Mouse (Mus musculus) stomach, embryonic 15.5 days (tissue): ENCODE results near the gene Nfia. TPM values are rescaled to one million over a fixed set of nuclear protein-coding genes. Genes with fewer than 3 reads are reported as not detected.

Source experiments
- ATAC-seq: fragments of 200-750 bp; cut with Nextera tagmentation; 2 replicates; pipeline ENCODE4 v1.8.0; 2017; ENCODE audit warnings: low read depth, moderate number of reproducible peaks, moderate TSS enrichment; ENCODE audit not compliant: insufficient read depth, low FRiP score
- H3K27ac ChIP-seq: fragments of 300-500 bp; sonication (generic); 2 replicates; pipeline ENCODE4 v1.5.1; 2015; ENCODE audit warnings: mild to moderate bottlenecking, inconsistent platforms
- H3K27me3 ChIP-seq: fragments of 300-500 bp; sonication (generic); replicated peaks from 2 replicates; pipeline ENCODE4 v1.6.1; 2015; ENCODE audit warnings: inconsistent platforms
- H3K36me3 ChIP-seq: fragments of 300-500 bp; sonication (generic); 2 replicates; pipeline ENCODE4 v1.6.1; 2015; ENCODE audit warnings: inconsistent platforms
- H3K4me1 ChIP-seq: fragments of 300-500 bp; sonication (generic); 2 replicates; pipeline ENCODE4 v1.6.1; 2015; ENCODE audit warnings: inconsistent platforms
- H3K4me2 ChIP-seq: fragments of 300-500 bp; sonication (generic); 2 replicates; pipeline ENCODE4 v1.6.1; 2015; ENCODE audit warnings: mild to moderate bottlenecking, inconsistent platforms
- H3K4me3 ChIP-seq: fragments of 300-500 bp; sonication (generic); replicated peaks from 2 replicates; pipeline ENCODE4 v1.5.1; 2015; ENCODE audit warnings: inconsistent platforms
- H3K9ac ChIP-seq: fragments of 300-500 bp; sonication (generic); 2 replicates; pipeline ENCODE4 v1.6.1; 2015; ENCODE audit warnings: inconsistent platforms
- H3K9me3 ChIP-seq: fragments of 300-500 bp; sonication (generic); 2 replicates; pipeline ENCODE4 v1.6.1; 2016; ENCODE audit warnings: inconsistent platforms
- WGBS: fragments of 180-500 bp; shearing (Covaris S2); methylation state at CpG from one replicate; pipeline ENCODE4 v1.1.7; 2015; 5-methylcytosine and 5-hydroxymethylcytosine counted together
- polyA plus RNA-seq: library from polyadenylated mRNA; unstranded; fragments of >200 nt; fragmentation: Nextera tagmentation; extraction: Ambion mirVana; gene quantifications from 2 replicates; pipeline ENCODE4 v1.2.1, GENCODE M21; 2015

Gene Nfia
- polyA plus RNA-seq, 1 experiment from 2014 or later: 45.5 TPM

DNA sequence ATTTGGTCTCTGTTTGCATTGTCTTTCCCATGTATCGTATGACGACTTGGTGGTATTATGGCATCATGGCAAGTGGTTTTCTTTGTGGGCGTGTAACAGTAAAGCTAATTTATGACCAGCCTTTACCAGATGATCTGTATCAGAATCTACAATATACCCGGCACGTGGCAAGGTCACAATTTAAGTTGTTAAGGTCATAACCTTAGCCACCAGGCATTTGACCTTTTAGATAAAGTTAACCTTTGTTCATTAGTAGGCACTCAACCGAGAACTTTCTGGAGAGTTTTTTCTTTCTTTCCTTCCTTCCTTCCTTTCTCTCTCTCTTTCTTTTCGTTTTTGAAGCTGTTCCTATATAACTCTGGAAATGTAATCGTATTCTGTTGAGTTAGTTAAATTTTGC is 14.0 kb downstream of the Nfia start:
- Histone ChIP-seq H3K9ac (no peak overlapping the region), H3K4me2 (no peak overlapping the region), H3K4me3 (no peak overlapping the region), H3K27ac (no peak overlapping the region), H3K4me1 (0 out of 2 replicates have a peak, but pooled peaks cover 4% of the 10 kb centered on the region), H3K9me3 (no peaks in the 10 kb centered on the region), H3K27me3 (no peaks in the 10 kb centered on the region), H3K36me3 (peaks cover 13% of the 10 kb centered on the region; the same call in 1 of the 2 replicates)
- ATAC-seq: no peak
- WGBS: 59% methylated on average over 8 of the region's 8 CpGs

DNA sequence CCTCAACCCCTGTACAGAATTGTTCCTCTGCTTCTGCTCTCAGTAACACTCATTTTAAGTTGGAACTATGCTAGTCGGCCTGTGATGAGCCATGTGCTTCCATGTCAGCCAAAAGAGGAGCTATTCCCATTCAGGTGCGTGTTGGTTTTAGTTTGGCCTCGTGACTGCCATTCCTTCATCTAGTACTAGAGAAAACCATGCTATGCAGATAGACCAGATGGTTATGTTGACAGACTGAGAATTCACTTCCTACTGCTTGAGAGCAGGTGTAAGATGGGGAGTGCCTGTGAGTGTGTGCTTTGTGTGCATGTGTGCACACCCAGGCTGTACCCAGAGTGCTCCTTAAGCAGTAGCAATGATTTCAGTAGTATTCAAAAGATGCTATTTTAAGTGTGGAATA is 15.0 kb downstream of the Nfia start:
- Histone ChIP-seq H3K36me3 (peaks cover 13% of the 10 kb centered on the region; the same call in 1 of the 2 replicates), H3K9me3 (no peaks in the 10 kb centered on the region), H3K4me3 (no peak overlapping the region), H3K9ac (no peak overlapping the region), H3K4me2 (no peak overlapping the region), H3K4me1 (0 out of 2 replicates have a peak, but pooled peaks cover 4% of the 10 kb centered on the region), H3K27ac (no peak overlapping the region), H3K27me3 (no peaks in the 10 kb centered on the region)
- ATAC-seq: no peak
- 70% methylated on average over 3 of the region's 3 CpGs for WGBS

DNA sequence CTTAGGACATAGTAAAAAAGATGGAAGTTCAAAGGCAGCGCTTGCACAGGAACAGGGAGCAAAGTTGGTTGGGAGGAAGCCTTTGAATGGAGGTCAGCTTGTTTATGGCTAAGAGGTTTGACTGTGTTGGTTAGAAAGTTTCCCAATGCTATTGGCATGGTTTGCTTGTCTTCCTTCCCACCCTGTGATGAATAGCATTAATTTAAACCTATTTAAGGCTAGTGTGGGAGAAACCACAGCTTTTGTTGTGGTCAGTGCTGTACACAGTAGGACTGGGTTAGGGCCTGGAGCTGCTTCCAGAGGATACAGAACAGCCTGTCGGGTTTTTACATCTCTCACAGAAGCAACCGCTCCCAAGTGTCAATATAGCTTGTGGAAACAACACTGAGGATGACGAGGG is 16.0 kb downstream of the Nfia start:
- no peak for ATAC-seq
- H3K4me1 ChIP-seq: 0 out of 2 replicates have a peak, but pooled peaks cover 4% of the 10 kb centered on the region
- no peak overlapping the region for H3K4me2 ChIP-seq
- no peaks in the 10 kb centered on the region for H3K9me3 ChIP-seq
- H3K9ac ChIP-seq: no peak overlapping the region
- H3K27ac ChIP-seq: no peak overlapping the region
- peaks cover 4% of the 10 kb centered on the region; the same call in 1 of the 2 replicates for H3K36me3 ChIP-seq
- WGBS: 69% methylated on average over 4 of the region's 4 CpGs
- H3K27me3 ChIP-seq: no peaks in the 10 kb centered on the region
- no peak overlapping the region for H3K4me3 ChIP-seq

DNA sequence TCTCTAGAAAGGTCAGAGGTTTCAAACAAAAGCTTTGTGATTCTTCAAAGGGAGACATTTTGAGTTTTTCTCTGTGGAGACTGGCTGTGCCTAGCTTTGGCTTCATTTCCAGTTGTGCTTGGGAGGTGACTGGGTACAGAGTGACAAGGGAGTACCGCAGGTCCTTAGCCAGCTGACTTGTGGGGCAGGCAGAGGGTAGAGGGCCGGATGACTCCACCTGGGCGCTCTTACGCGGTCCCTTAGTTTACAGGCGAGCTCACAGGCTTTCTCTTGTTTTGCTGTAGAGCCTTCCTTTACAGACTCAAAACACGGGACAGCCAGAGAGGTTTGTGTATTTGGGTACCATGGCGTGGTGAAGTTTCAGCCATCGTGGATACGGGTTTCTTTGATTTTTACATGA is 21.4 kb downstream of the Nfia start:
- 88% methylated on average over 10 of the region's 10 CpGs for WGBS
- H3K27me3 ChIP-seq: no peaks in the 10 kb centered on the region
- no peaks in the 10 kb centered on the region for H3K36me3 ChIP-seq
- H3K4me2 ChIP-seq: no peak overlapping the region
- peaks cover 2% of the 10 kb centered on the region; the same call in 1 of the 2 replicates for H3K4me1 ChIP-seq
- H3K9ac ChIP-seq: no peak overlapping the region
- no peak for ATAC-seq
- no peaks in the 10 kb centered on the region for H3K9me3 ChIP-seq
- no peak overlapping the region for H3K4me3 ChIP-seq
- no peak overlapping the region for H3K27ac ChIP-seq

DNA sequence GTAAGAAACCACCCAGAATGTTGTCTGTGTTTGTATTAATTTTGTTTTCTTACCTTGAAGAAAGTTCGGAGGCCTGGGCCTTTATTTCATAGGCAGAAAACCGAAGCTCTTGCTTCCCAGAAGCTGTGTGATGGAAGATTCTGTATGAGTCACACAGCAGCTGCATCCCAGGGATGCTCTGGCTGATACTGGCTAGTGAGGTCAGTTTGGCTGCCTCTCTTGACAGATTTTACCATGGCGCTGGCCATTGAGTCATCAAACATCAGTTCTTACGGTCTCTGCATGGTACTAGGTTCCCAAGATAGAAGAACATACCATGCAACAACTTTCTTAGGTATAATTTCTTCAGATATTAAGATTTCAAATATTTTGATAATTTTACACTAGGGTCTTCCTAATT is 22.3 kb downstream of the Nfia start:
- H3K4me1 ChIP-seq: peaks cover 2% of the 10 kb centered on the region; the same call in 1 of the 2 replicates
- H3K4me3 ChIP-seq: no peak overlapping the region
- H3K36me3 ChIP-seq: no peaks in the 10 kb centered on the region
- WGBS: 83% methylated on average over 4 of the region's 4 CpGs
- H3K9ac ChIP-seq: no peak overlapping the region
- H3K9me3 ChIP-seq: no peaks in the 10 kb centered on the region
- H3K27ac ChIP-seq: no peak overlapping the region
- no peak for ATAC-seq
- H3K27me3 ChIP-seq: no peaks in the 10 kb centered on the region
- no peak overlapping the region for H3K4me2 ChIP-seq

DNA sequence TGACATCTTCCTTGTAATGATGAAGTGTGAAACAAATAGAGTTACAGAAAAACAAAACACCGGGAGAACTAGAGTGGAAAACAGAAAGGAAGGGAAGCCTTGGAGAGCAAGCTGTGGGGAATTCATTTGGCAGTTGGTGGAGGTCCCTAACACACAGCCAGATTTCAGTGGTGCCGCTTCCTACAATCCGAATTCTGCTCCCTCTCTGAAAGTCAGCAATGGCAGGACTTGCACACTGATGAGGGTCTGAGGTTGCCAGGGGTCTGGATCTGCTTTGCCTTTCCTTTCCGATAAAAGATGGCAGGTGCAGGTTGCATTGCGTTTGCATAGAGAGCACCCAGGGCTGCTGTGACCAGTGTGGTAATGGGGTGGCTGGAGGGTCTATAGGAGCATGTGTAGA is 23.4 kb downstream of the Nfia start:
- Histone ChIP-seq H3K9me3 (no peaks in the 10 kb centered on the region), H3K27ac (no peak overlapping the region), H3K4me1 (peaks cover 2% of the 10 kb centered on the region; the same call in 1 of the 2 replicates), H3K4me2 (no peak overlapping the region), H3K27me3 (no peaks in the 10 kb centered on the region), H3K36me3 (no peaks in the 10 kb centered on the region), H3K4me3 (no peak overlapping the region), H3K9ac (no peak overlapping the region)
- ATAC-seq: no peak
- whole genome bisulfite sequencing: 83% methylated on average over 5 of the region's 5 CpGs

DNA sequence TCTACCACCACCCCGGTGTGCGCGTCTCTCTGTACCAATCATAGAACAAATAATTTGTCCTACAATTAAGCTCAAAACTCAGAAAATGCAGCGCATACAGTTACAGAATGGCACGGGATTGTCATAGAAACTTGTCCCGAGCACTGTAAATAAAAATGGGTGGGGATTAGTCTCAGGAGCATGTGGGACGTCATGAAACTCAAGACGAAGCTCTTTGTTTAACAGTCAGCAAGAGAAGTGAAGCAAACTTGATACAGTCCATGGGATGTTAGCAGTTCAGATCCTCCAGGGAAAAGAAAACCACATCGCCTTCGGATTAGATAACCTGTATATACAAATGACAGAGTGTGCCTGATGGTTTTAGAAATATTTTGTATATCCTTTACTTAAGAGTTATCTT is 24.0 kb downstream of the Nfia start:
- Histone ChIP-seq H3K27ac (no peak overlapping the region), H3K4me2 (no peak overlapping the region), H3K4me3 (no peak overlapping the region), H3K9ac (no peak overlapping the region), H3K27me3 (no peaks in the 10 kb centered on the region), H3K4me1 (peaks cover 2% of the 10 kb centered on the region; the same call in 1 of the 2 replicates), H3K9me3 (no peaks in the 10 kb centered on the region), H3K36me3 (no peaks in the 10 kb centered on the region; the same call in 1 of the 2 replicates)
- WGBS: 70% methylated on average over 10 of the region's 10 CpGs
- ATAC-seq: no peak

DNA sequence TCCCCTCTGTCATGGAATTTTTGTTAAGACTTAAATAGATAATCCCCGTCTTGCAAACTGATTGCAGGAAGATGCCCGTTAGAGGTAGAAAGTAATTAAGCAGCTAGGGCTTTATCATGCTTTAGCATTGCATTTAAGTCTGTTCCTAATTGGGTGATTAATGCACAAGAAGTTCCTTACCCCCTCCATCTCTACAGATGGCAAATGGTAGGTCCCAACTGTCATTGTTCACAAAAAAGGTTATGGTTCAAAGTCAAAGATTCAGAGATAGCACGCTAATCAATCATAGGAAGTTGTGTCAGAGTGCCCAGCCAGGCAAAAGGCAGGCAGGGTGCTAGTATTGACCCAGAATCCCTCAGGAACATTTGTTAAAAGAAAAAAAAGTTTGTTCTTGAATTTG is 31.3 kb downstream of the Nfia start:
- H3K4me2 ChIP-seq: no peak overlapping the region
- H3K9me3 ChIP-seq: no peaks in the 10 kb centered on the region
- no peak overlapping the region for H3K9ac ChIP-seq
- H3K4me1 ChIP-seq: no peaks in the 10 kb centered on the region
- peaks cover 7% of the 10 kb centered on the region; the same call in 1 of the 2 replicates for H3K36me3 ChIP-seq
- no peak overlapping the region for H3K27ac ChIP-seq
- no peak for ATAC-seq
- H3K4me3 ChIP-seq: no peak overlapping the region
- no peaks in the 10 kb centered on the region for H3K27me3 ChIP-seq
- 74% methylated on average over 3 of the region's 3 CpGs for WGBS

DNA sequence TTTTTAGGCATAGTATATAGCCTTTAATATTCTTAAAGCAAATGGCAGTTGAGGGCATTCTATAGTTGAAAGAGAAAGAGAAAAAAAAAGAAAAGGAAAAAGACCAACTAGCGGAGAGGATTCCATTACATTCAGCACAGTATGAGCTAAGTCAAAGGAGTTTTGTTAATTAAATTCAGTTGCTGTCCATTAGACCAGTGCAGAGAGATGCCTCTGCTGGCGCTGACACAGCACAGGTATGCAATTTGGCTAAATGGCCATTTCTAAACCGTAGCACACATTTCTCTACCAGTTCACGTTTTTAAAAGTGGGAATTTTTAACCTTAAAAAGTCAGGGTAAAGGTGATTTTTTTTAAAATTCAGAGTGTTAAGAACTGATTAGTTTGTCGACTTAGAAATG is 32.1 kb downstream of the Nfia start:
- no peak overlapping the region for H3K9ac ChIP-seq
- H3K4me2 ChIP-seq: no peak overlapping the region
- ATAC-seq: no peak
- no peaks in the 10 kb centered on the region for H3K9me3 ChIP-seq
- H3K4me1 ChIP-seq: peaks cover 5% of the 10 kb centered on the region; the same call in 1 of the 2 replicates
- H3K27ac ChIP-seq: no peak overlapping the region
- WGBS: 78% methylated on average over 5 of the region's 5 CpGs
- peaks cover 7% of the 10 kb centered on the region; the same call in 1 of the 2 replicates for H3K36me3 ChIP-seq
- H3K27me3 ChIP-seq: no peaks in the 10 kb centered on the region
- H3K4me3 ChIP-seq: no peak overlapping the region

DNA sequence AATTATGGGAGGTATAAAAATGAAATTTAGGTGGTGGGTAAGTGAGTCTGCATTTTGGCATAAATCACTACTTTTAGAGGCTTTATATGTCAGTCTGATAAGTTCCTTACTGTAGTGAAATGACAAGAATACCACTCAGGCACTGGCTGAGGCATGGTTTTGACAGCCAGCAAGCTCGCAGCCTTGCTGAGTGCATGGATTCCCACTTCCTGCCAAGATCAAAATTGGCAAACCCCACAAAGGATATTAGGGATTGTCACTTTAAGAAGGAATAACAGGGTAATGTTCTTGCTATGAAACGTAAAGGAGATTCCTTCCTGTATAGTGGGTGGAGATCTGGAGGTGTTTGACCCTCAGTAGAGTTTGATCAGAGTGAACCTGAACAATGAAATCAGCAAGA is 32.7 kb downstream of the Nfia start:
- Histone ChIP-seq H3K27me3 (no peaks in the 10 kb centered on the region), H3K4me3 (no peak overlapping the region), H3K4me1 (peaks cover 6% of the 10 kb centered on the region; the same call in 1 of the 2 replicates), H3K9ac (no peak overlapping the region), H3K4me2 (no peak overlapping the region), H3K36me3 (peaks cover 7% of the 10 kb centered on the region; the same call in 1 of the 2 replicates), H3K9me3 (no peaks in the 10 kb centered on the region), H3K27ac (no peak overlapping the region)
- WGBS: 35% methylated on average over 2 of the region's 2 CpGs
- no peak for ATAC-seq

DNA sequence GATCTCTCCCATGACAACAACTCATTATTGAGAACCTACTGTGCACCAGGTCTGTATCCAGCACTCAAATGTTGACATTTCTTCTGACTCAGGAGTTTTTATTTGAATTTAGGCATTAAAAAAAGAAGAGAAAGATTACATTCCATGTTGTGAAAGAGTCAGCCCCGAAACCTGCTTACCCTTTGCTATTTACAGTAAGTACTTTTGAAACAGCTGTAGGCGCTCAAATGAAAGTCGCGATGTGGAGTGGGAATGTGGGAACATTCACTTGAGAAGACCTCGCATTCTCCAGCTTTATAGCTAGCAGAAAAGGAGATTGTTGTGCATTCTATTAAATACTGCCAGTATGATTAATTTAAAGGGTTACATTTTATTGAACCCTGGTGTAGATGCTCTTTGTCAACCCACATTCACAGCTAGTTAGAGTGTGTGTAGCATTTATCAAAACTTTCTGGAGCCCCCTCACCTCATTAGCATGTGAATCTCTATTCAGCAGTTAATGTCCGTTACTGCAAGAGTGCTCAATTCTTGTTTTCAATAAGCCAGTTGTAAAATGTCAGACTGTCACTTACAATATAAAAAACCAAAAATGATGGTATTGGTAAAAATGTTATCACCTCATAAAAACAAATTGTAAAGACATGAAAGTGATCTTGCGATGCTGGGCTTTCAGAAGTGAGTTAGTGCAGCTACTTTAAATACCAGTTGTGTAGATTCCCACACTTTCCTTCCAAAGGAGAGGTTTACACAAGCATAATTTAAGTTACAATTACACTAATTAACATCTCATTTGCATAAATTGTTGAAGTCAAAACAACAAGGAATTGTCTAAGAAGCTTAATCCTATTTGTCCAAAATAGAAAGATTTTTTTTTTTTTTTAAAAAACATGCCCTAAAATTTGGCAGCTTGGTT is 33.6 kb downstream of the Nfia start:
- 45% methylated on average over 7 of the region's 7 CpGs for WGBS

DNA sequence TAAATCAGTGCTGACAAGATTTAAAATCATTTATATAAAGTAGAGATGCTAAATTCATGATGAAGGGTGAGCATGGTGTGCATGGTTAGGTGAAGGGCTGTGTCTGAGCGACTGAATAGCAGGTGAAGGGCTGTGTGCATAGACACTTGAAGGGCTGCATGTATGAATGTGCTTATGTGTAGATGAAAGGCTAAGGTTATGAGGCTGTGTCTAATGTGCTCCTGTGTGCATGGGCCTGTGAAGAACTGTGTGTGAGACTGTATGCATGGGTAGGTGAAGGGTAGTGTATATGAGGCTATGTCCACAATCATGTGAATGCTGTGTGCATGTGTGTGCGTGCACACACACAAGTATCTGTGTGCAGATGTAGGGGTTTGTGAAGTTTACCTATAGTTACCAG is 34.4 kb downstream of the Nfia start:
- Histone ChIP-seq H3K4me3 (no peak overlapping the region), H3K9ac (no peak overlapping the region), H3K4me1 (peaks cover 6% of the 10 kb centered on the region; the same call in 1 of the 2 replicates), H3K4me2 (no peak overlapping the region), H3K27me3 (no peaks in the 10 kb centered on the region), H3K27ac (no peak overlapping the region), H3K36me3 (peaks cover 5% of the 10 kb centered on the region; the same call in 1 of the 2 replicates), H3K9me3 (no peaks in the 10 kb centered on the region)
- ATAC-seq: no peak
- 93% methylated on average over 2 of the region's 2 CpGs for WGBS

More for the DNA sequence above, 33.6 kb downstream of the Nfia start:
- Histone ChIP-seq H3K9me3 (no peaks in the 10 kb centered on the region), H3K4me3 (no peak overlapping the region), H3K36me3 (peaks cover 7% of the 10 kb centered on the region; the same call in 1 of the 2 replicates), H3K27me3 (no peaks in the 10 kb centered on the region), H3K9ac (no peak overlapping the region), H3K27ac (no peak overlapping the region), H3K4me2 (no peak overlapping the region), H3K4me1 (peaks cover 6% of the 10 kb centered on the region; the same call in 1 of the 2 replicates)
- ATAC-seq: no peak
